Mouse (Mus musculus) stomach, postnatal 0 days (tissue): ENCODE measurements around the gene Sult4a1. TPM values are rescaled to one million over a fixed set of nuclear protein-coding genes. Genes with fewer than 3 reads are reported as not detected.

Experiments used
- ATAC-seq: fragments of 200-750 bp; cut with Nextera tagmentation; 2 replicates; pipeline ENCODE4 v1.8.0; 2017; ENCODE audit not compliant: low FRiP score, low TSS enrichment
- DNase-seq: peaks from one replicate; pipeline ENCODE4 v3.0.0-alpha.2; 2016; ENCODE audit warnings: low spot score
- H3K27ac ChIP-seq: fragments of 300-500 bp; sonication (generic); replicated peaks from 2 replicates; pipeline ENCODE4 v1.5.1; 2014; ENCODE audit warnings: mild to moderate bottlenecking, control low read depth
- H3K27me3 ChIP-seq: fragments of 300-500 bp; sonication (generic); 2 replicates; pipeline ENCODE4 v1.6.1; 2014; ENCODE audit warnings: low read length; ENCODE audit not compliant: control insufficient read depth, insufficient read depth
- H3K36me3 ChIP-seq: fragments of 300-500 bp; sonication (generic); 2 replicates; pipeline ENCODE4 v1.6.1; 2014; ENCODE audit warnings: low read length, mixed read lengths; ENCODE audit not compliant: control insufficient read depth, insufficient read depth
- H3K4me1 ChIP-seq: fragments of 300-500 bp; sonication (generic); replicated peaks from 2 replicates; pipeline ENCODE4 v1.6.1; 2014; ENCODE audit warnings: antibody characterized with exemption; ENCODE audit not compliant: control insufficient read depth, insufficient read depth
- H3K4me2 ChIP-seq: fragments of 300-500 bp; sonication (generic); replicated peaks from 2 replicates; pipeline ENCODE4 v1.6.1; 2014; ENCODE audit warnings: low read depth, mild to moderate bottlenecking, control low read depth, moderate library complexity
- H3K4me3 ChIP-seq: fragments of 300-500 bp; sonication (generic); 2 replicates; pipeline ENCODE4 v1.5.1; 2014; ENCODE audit warnings: low read depth, low read length, control low read depth
- H3K9ac ChIP-seq: fragments of 300-500 bp; sonication (generic); 2 replicates; pipeline ENCODE4 v1.6.1; 2014; ENCODE audit warnings: mild to moderate bottlenecking, low read length, control low read depth, mixed read lengths
- H3K9me3 ChIP-seq: fragments of 300-500 bp; sonication (generic); 2 replicates; pipeline ENCODE4 v1.6.1; 2016; ENCODE audit warnings: low read length; ENCODE audit not compliant: control insufficient read depth
- CTCF ChIP-seq: IDR thresholded peaks from 2 replicates; pipeline ENCODE4 v1.5.1; 2016; ENCODE audit warnings: antibody characterized with exemption, low read depth, mild to moderate bottlenecking, moderate library complexity
- EP300 ChIP-seq: optimal IDR thresholded peaks from 2 replicates; pipeline ENCODE3; 2016; ENCODE audit warnings: antibody characterized with exemption
- WGBS: fragments of 180-500 bp; shearing (Covaris S2); extraction: QIAGEN DNeasy Blood & Tissue Kit; methylation state at CpG from one replicate; pipeline ENCODE4 v1.1.7; 2014; 5-methylcytosine and 5-hydroxymethylcytosine counted together
- polyA plus RNA-seq: library from polyadenylated mRNA; unstranded; fragments of >200 nt; fragmentation: Nextera tagmentation; extraction: Ambion mirVana; gene quantifications from 2 replicates; pipeline ENCODE4 v1.2.1, GENCODE M21; 2015

Sult4a1 gene
- polyA plus RNA-seq, 1 experiment from 2014 or later = 4.0 TPM

DNA sequence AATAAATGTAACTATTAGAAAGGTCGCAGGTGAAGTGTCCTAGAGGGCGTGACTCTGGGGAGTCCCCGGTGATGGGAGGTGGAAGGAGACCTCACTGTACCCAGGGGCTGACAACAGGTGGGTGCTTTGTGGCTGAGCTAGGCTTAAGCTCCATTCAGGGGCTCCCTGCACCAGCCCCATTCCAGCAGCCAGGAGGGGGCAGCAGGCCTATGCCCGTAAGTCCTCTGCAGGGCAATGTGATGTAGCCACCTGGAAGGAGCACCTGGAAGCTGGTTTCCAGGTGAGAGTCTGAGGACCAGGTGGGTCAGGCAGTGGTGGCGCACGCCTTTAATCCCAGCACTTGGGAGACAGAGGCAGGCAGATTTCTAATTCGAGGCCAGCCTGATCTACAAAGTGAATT, 18.5 kb upstream of the Sult4a1 start:
- no peaks in the 10 kb centered on the region for H3K9me3 ChIP-seq
- no peak overlapping the region for H3K4me3 ChIP-seq
- WGBS = 59% methylated on average over 7 of the region's 7 CpGs

DNA sequence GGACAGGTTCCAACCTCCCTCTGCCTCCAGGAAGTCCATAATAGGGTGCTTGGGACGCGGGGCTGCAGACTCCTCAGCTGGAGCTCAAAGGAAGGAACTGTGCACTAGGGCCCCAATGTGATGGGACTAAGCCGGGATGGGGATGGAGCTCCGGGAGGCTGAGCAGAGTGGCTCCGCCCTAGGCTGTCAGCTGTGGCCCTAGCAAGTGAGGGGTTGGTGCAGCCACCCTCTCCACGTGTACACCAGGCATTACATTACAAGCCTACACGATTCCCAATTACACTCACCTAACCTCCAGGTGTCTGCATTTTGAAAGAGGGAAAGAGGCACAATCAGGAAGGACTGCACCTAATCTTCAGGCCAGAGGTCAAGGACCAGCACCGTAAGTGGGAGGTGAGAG, 17.5 kb upstream of the Sult4a1 start, which contains the start of gene Pnpla5:
Gene Pnpla5, minus strand, starts transcription at position 101 of the 400 bp plus-strand sequence.
- Histone ChIP-seq H3K4me2 (no peak within 1 kb of the TSS), H3K36me3 (no peaks in the 10 kb centered on the region), H3K4me3 (no peak within 1 kb of the TSS), H3K27me3 (no peaks in the 10 kb centered on the region), H3K9ac (no peak within 1 kb of the TSS), H3K9me3 (no peaks in the 10 kb centered on the region), H3K27ac (no peak within 1 kb of the TSS), H3K4me1 (no peaks in the 10 kb centered on the region)
- DNase-seq (no peak), ATAC-seq (no peak)
- 66% methylated on average over 8 of the region's 8 CpGs for WGBS
- no peak for TF ChIP-seq CTCF
- no peak for TF ChIP-seq EP300

More for the DNA sequence above, 18.5 kb upstream of the Sult4a1 start:
- H3K4me2 ChIP-seq = no peak overlapping the region
- ATAC-seq (no peak), DNase-seq (no peak)
- no peaks in the 10 kb centered on the region for H3K36me3 ChIP-seq
- no peak overlapping the region for H3K9ac ChIP-seq
- H3K27ac ChIP-seq = no peak overlapping the region
- no peaks in the 10 kb centered on the region for H3K27me3 ChIP-seq
- no peaks in the 10 kb centered on the region for H3K4me1 ChIP-seq
- TF ChIP-seq CTCF (peak; percentile 47), EP300 (no peak)

DNA sequence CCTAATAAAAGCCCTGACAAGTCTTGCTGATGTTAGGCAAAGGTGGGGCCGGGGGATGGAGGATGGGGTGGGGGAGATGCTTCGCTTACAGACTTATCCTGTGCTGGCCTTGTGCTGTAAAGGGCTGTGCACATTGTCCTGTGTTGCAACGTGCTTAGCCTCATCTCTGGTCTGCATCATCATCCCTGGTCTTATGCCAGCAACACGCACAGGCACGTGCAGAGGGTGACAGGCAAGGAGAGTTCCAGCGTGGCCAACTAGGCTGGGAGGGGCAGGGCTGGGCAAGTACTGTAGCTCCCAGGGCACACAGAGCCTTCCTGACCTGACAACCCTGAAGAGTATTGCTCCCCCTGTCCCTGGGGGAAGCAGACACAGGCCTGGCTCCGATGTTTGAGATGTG, 15.5 kb upstream of the Sult4a1 start:
- no peaks in the 10 kb centered on the region for H3K9me3 ChIP-seq
- TF ChIP-seq CTCF (no peak), EP300 (no peak)
- H3K27ac ChIP-seq = no peak overlapping the region
- DNase-seq (no peak), ATAC-seq (no peak)
- no peaks in the 10 kb centered on the region for H3K36me3 ChIP-seq
- no peaks in the 10 kb centered on the region for H3K27me3 ChIP-seq
- WGBS = 57% methylated on average over 7 of the region's 7 CpGs
- no peaks in the 10 kb centered on the region for H3K4me1 ChIP-seq
- no peak overlapping the region for H3K4me2 ChIP-seq
- no peak overlapping the region for H3K4me3 ChIP-seq
- H3K9ac ChIP-seq = no peak overlapping the region

DNA sequence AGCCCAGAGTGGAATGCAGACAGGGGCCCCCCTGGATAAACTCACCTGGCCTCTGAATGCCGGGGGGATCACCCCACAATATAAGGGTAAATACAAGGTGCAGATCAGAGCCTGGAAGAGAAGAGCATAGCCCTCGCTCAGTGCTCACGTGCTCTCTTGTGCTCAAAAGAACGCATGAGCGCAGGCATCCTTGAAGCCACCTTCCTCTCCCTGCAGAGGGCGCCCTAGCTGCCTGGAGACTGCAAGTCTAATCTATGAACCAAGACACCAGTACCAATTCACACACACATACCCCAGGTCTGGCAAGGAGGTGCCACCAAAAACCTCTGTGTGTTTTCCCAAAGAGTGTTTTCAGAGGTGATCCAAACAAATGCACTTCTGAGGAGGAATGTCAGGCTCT, 15.1 kb upstream of the Sult4a1 start:
- Histone ChIP-seq H3K36me3 (no peaks in the 10 kb centered on the region), H3K9me3 (no peaks in the 10 kb centered on the region), H3K4me1 (no peaks in the 10 kb centered on the region), H3K9ac (no peak overlapping the region), H3K27me3 (no peaks in the 10 kb centered on the region), H3K27ac (no peak overlapping the region), H3K4me3 (no peak overlapping the region), H3K4me2 (no peak overlapping the region)
- ATAC-seq (no peak), DNase-seq (peak; percentile 46)
- peak; percentile 64 for TF ChIP-seq CTCF
- TF ChIP-seq EP300 = no peak
- whole genome bisulfite sequencing = 23% methylated on average over 6 of the region's 6 CpGs

DNA sequence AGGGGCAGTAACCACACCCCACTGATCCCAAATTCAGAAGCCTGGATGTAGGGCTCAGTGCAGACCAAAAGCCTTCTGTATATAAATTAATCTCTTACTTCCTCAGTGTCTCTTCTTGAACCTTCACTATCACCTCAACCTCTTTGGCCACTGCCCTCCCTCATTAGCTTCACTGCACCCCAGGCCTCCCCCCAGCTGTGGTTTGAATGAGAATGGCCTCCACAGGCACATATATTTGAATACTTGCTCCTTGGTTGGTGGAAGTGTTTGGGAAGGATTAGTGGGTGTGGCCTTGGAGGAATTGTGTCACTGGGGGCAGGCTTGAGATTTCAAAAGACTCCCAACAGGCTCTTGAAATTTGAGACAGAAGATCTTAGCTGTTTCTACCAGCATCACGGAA, 10.9 kb upstream of the Sult4a1 start:
- WGBS = 82% methylated on average over 1 of the region's 1 CpGs
- no peaks in the 10 kb centered on the region for H3K27me3 ChIP-seq

DNA sequence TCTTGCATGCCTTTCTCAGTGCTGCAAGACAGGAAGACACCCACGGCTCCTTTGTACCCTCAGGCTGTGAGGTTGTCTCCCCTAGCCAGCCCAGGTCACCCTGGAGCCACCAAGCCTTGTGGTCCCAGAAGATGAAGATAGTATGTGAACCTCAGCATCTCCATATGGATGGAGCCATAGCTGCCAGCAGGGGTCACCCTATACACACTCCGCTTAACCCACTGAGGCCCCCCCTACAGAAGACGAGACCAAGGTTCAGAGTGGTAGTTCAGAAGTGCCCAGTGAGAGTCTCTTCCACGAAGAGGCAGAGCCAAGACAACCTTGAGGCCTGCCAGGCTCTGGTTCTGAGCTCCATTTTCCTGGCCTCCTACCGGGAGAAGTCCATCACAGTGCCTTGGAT, 10.2 kb upstream of the Sult4a1 start:
- Histone ChIP-seq H3K36me3 (no peaks in the 10 kb centered on the region), H3K4me1 (no peaks in the 10 kb centered on the region), H3K4me3 (no peak overlapping the region), H3K4me2 (no peak overlapping the region), H3K27ac (no peak overlapping the region), H3K9me3 (no peaks in the 10 kb centered on the region), H3K27me3 (no peaks in the 10 kb centered on the region), H3K9ac (no peak overlapping the region)
- peak; percentile 62 for TF ChIP-seq CTCF
- TF ChIP-seq EP300 = no peak
- no peak for DNase-seq
- WGBS = 41% methylated on average over 5 of the region's 5 CpGs
- ATAC-seq = no peak

More for the DNA sequence above, 10.9 kb upstream of the Sult4a1 start:
- H3K9ac ChIP-seq = no peak overlapping the region
- no peaks in the 10 kb centered on the region for H3K36me3 ChIP-seq
- DNase-seq (no peak), ATAC-seq (no peak)
- H3K4me3 ChIP-seq = no peak overlapping the region
- TF ChIP-seq CTCF = no peak
- no peak for TF ChIP-seq EP300
- no peaks in the 10 kb centered on the region for H3K4me1 ChIP-seq
- no peak overlapping the region for H3K4me2 ChIP-seq
- H3K9me3 ChIP-seq = no peaks in the 10 kb centered on the region
- no peak overlapping the region for H3K27ac ChIP-seq
